Mouse (Mus musculus) frontal cortex, postnatal 36 days (tissue): ENCODE data around the gene Fam3c.

Source experiments
- DNase-seq, 2 experiments: peaks; one replicate each; pipeline ENCODE4 v3.0.0; 2022; ENCODE audit warnings: low spot score in 2 of 2

The Fam3c gene

GRCm38 (mm10) chr6:22354031-22354430, 2.0 kb downstream of the Fam3c start:
- no peak for DNase-seq

- no peak for DNase-seq
Measured at GRCm38 (mm10) chr6:22351551-22351950, 4.5 kb downstream of the Fam3c start.

GRCm38 (mm10) chr6:22350239-22350571, 5.8 kb downstream of the Fam3c start:
- DNase-seq = no peak

- no peak for DNase-seq
Measured at GRCm38 (mm10) chr6:22349531-22350238, 6.4 kb downstream of the Fam3c start.

GRCm38 (mm10) chr6:22348975-22349374, 7.1 kb downstream of the Fam3c start:
- DNase-seq = no peak

GRCm38 (mm10) chr6:22348130-22348529, 7.9 kb downstream of the Fam3c start:
- no peak for DNase-seq

GRCm38 (mm10) chr6:22347132-22347902, 8.7 kb downstream of the Fam3c start:
- no peak for DNase-seq

GRCm38 (mm10) chr6:22344443-22344842, 11.6 kb downstream of the Fam3c start:
- DNase-seq = no peak

- no peak for DNase-seq
Measured at GRCm38 (mm10) chr6:22343706-22344105, 12.3 kb downstream of the Fam3c start.

GRCm38 (mm10) chr6:22343292-22343691, 12.8 kb downstream of the Fam3c start:
- no peak for DNase-seq

GRCm38 (mm10) chr6:22340779-22341178, 15.3 kb downstream of the Fam3c start:
- no peak for DNase-seq

GRCm38 (mm10) chr6:22339763-22340542, 16.1 kb downstream of the Fam3c start:
- DNase-seq = no peak

GRCm38 (mm10) chr6:22332548-22332947, 23.5 kb downstream of the Fam3c start:
- no peak for DNase-seq

- no peak for DNase-seq
Measured at GRCm38 (mm10) chr6:22330169-22330960, 25.7 kb downstream of the Fam3c start.

GRCm38 (mm10) chr6:22327931-22328330, 28.1 kb downstream of the Fam3c start:
- no peak for DNase-seq

- DNase-seq = no peak
Measured at GRCm38 (mm10) chr6:22327091-22327490, 29.0 kb downstream of the Fam3c start.

GRCm38 (mm10) chr6:22326289-22326688, 29.8 kb downstream of the Fam3c start:
- no peak for DNase-seq

GRCm38 (mm10) chr6:22325364-22326072, 30.5 kb downstream of the Fam3c start:
- DNase-seq = peak; percentile 79 to 91

GRCm38 (mm10) chr6:22298059-22298458, 58.0 kb downstream of the Fam3c start:
- no peak for DNase-seq

GRCm38 (mm10) chr6:22297028-22297427, 59.0 kb downstream of the Fam3c start:
- no peak for DNase-seq

GRCm38 (mm10) chr6:22293922-22294321, 62.1 kb downstream of the Fam3c start:
- DNase-seq = no peak
